Mouse (Mus musculus) cortical plate, adult 2 months (tissue): ENCODE measurements around the gene Klhl9.

Experiments used
- CTCF ChIP-seq: fragments of 200-500 bp; IDR thresholded peaks from 2 replicates; pipeline ENCODE4 v1.5.1; 2011; ENCODE audit warnings: mild to moderate bottlenecking, control low read depth, low read length; ENCODE audit not compliant: insufficient read depth; ENCODE audit errors: extremely low read depth
- POLR2A ChIP-seq: fragments of 200-500 bp; IDR thresholded peaks from 2 replicates; pipeline ENCODE4 v1.6.1; 2011; ENCODE audit warnings: mild to moderate bottlenecking, low read length, control low read depth; ENCODE audit not compliant: insufficient read depth; ENCODE audit errors: extremely low read depth

DNA sequence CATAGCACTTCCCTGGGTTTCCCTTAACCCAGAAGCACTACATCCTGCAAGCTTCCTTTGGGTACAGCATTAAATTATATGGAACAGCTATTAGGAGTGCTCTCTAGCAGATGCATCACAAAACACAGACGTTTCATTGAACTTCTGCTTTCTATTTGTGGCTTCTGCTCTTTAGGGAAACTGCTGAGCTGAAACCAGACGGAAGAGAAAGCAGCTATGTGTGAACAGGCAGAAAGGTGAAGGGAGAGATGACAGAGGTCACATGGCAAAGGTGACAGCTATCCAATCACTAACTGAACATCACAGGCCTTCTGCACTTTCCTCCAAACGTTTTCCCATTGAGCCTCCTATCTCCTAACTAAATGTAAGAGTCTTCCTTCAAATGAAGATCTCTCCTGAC lies 16.3 kb downstream of the Klhl9 start:
- TF ChIP-seq CTCF (no peak), POLR2A (no peak)
